Mouse (Mus musculus): ENCODE data around the gene Ttc16.

The Ttc16 gene

GRCm38 (mm10) chr2:32775359-32776074, at the start of gene Ttc16, which contains the start of gene Ptrh1:
Gene Ttc16, minus strand, starts transcription at chr2:32775633.
Gene Ptrh1, plus strand, starts transcription at chr2:32775786.
- DNase-seq (ENCODE audit: extremely low spot score, low read depth, low spot score) = peak; percentile 77

DNA sequence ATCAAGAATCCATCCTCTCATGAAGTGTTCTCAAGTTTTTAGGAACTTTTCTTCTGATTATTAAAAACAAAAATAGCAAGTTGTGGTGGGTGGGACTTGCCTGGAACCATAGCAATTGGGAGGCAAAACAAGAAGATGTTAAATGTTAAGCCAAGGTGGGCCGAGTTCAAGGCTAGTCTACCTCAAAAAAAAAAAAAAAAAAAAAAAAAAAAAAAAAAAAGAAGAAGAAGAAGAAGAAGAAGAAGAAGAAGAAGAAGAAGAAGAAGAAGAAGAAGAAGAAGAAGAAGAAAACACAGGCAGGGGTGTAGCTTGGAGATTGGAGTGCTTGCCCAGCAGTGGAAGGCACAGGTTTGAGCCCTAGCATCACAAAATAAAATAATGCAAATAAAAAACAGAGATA, 49.3 kb upstream of the Ttc16 start:
- no peak for DNase-seq (ENCODE audit: extremely low spot score, low read depth, low spot score)

- DNase-seq (ENCODE audit: extremely low spot score, low read depth, low spot score) = no peak
Measured at GRCm38 (mm10) chr2:32824181-32824580, 48.7 kb upstream of the Ttc16 start.

GRCm38 (mm10) chr2:32823579-32824154, 48.2 kb upstream of the Ttc16 start:
- DNase-seq (ENCODE audit: extremely low spot score, low read depth, low spot score) = no peak

- DNase-seq (ENCODE audit: extremely low spot score, low read depth, low spot score) = no peak
Measured at GRCm38 (mm10) chr2:32823153-32823552, 47.7 kb upstream of the Ttc16 start.

- no peak for DNase-seq (ENCODE audit: extremely low spot score, low read depth, low spot score)
Measured at GRCm38 (mm10) chr2:32822643-32823042, 47.2 kb upstream of the Ttc16 start.

GRCm38 (mm10) chr2:32821041-32821802, 45.8 kb upstream of the Ttc16 start:
- DNase-seq (ENCODE audit: extremely low spot score, low read depth, low spot score) = no peak

GRCm38 (mm10) chr2:32818208-32818607, 42.8 kb upstream of the Ttc16 start:
- no peak for DNase-seq (ENCODE audit: extremely low spot score, low read depth, low spot score)

GRCm38 (mm10) chr2:32817589-32817988, 42.2 kb upstream of the Ttc16 start:
- no peak for DNase-seq (ENCODE audit: extremely low spot score, low read depth, low spot score)

- no peak for DNase-seq (ENCODE audit: extremely low spot score, low read depth, low spot score)
Measured at GRCm38 (mm10) chr2:32816946-32817581, 41.6 kb upstream of the Ttc16 start.

DNA sequence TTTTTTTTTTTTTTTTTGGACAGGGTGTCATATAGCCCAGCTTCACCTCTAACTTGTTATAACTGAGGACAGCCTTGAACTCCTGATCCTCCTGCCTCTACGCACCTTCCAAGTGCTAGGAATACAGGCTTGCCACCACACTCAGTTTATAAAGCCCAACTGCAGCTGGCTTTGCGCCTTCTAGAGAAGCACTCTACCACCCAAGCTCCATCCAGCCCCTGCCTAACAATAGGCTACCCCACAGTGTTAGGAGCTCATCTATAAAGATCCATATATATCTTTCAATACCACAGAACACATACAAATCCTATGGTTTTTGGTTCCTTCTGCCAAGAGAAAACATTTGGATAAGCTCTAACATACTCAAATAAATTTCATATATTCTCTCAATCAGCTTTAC, 41.1 kb upstream of the Ttc16 start:
- DNase-seq (ENCODE audit: extremely low spot score, low read depth, low spot score) = no peak

DNA sequence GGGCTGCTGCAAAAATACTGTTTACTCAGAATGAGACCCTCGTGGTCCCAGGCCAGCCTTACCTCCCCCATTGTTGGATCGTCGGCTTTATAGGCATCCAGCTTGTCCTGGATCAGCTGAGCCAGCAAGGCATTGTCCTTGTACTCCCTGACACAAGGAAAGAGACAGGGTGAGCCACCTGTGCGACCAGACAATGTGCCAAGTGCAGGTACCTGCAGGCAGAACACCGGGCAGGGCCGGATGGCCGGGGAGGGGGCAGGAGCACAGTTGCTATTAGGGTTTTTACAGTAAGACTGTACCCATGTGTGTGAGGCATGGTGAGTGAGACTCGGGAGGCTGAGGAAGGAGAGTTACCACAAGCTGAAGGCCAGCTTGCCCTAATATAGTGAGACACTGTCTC, 36.5 kb upstream of the Ttc16 start:
- DNase-seq (ENCODE audit: extremely low spot score, low read depth, low spot score) = no peak

DNA sequence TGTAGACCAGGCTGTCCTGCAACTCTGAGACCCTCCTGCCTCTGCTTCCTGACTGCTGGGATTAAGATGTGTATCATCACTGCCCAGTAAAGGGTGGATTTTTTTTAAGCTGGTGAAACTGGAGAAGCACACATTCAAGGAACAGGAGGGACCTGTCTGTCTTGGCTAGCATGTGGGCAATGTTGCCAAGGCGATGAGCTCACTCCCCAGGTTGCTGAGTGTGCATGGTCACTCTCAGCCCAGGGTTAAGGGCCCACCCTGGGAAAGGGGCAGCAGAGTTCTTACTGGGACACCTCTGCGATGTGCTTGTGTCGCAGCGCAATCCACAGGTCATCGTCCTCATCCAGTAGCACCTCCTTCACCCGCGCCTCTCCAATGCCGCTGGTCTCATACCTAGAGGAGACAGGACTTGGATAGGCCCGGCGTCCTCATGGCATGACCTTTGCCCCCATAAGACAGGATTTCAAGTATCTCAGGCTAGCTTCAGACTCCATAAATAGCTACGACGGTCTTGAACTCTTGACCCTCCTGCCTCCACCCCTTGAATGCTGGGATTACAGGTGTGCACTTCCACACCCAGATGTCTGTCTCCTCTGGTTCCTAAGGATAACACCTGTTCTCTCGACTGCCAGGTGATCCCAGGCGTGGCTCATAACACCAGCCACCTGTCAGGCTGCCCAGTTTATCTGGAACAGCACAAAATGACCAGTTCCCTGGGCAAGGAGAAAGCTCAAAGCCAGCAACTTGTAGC, 33.6 kb upstream of the Ttc16 start:
- no peak for DNase-seq (ENCODE audit: extremely low spot score, low read depth, low spot score)

DNA sequence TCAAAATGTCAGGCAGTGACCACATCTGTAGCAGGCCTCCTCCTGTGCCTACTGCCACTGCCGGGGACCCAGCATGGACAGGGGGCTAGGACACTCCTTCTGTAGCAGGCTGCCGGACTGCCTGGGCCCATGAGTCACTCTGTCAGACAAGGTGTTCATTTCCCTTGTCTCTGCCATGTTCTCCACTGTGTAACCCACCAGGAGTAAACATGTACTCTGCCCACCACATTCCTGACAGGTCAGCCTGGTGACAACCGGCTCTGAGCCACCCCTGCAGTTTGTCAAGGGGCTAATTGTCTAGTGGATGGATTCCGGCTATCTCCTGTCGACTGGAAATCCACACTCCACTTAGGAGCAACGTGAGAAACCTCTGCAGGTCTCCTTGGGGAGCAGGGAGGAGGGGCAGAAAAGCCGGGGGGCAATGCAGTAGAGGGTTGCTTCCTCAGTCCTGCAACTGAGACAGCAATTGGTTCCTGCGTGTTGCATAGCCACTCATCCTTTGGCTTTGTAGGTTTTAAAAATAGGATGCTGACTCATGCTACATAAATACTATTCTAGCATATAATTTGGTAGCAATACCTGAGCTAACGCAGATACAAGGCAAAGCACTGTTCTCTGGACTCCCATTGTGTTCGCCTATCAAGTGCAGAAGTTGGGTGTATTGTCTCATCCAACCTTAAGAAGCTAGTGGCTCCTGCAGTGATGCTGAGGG, 23.0 kb upstream of the Ttc16 start:
- no peak for DNase-seq (ENCODE audit: extremely low spot score, low read depth, low spot score)

DNA sequence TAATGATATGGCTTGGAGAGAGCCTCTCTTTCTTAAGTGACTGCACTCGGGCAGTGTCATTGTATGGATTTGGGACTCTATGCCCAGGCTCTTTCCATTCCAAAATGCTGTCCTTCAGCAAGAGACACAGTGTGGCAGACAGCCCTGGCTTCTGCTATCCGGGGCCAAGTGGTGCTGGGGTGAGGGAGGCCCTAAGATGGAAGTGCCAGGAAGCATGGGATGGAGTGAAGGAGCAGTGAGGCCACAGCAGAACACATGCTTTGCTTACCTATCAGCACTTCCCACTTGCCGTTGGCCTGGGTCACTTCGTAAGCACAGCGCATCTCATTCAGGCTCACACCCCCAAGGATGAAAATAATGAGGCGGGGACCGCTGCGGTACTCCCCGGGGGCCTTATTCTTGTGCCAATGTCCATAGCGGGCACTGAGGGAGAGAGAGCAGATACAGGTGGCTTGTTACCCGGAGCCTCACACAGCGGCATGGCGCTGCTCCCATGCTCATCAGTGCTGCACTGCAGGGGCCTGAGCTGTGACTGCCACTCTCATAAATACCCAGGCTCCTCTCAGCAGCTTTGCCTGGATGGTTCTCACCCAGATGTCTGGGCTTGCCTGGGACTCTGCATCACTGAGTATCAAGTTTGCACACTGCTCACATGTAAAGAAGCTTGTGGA, 20.4 kb upstream of the Ttc16 start:
- DNase-seq (ENCODE audit: extremely low spot score, low read depth, low spot score) = no peak

GRCm38 (mm10) chr2:32791297-32791696, 15.9 kb upstream of the Ttc16 start:
- no peak for DNase-seq (ENCODE audit: extremely low spot score, low read depth, low spot score)

DNA sequence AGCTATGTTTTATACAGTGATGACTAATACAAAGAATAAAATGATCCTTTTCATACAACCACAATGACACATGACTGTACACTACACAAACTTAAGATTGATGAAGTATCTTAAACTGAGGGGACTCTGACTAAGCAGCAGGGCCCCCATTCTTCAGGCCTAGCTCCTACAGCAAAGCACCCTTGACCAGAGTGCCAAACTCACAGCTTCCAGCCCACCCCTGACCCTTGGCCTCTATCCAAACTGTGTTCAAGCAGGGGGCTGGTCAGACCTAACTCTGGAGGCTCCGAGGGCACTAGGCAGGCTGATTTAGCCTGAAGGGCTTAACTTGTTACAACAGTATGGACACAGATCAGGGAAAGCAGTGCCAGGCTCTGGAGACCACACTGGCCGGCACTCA, 13.1 kb upstream of the Ttc16 start:
- no peak for DNase-seq (ENCODE audit: extremely low spot score, low read depth, low spot score)

DNA sequence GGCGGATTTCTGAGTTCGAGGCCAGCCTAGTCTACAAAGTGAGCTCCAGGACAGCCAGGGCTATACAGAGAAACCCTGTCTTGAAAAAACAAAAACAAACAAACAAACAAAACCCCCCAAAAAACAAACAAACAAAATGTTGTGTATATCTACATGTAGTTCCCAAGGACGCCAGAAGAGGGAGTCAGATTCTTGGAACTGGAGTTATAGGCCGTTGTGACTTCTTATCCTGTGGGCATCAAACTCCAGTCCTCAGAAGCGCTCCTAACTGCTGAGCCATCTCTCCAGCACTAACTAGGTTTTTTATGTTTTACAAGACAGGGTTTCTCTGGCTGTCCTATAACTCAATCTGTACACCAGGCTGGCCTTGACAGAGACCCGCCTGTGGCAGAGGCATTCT, 11.7 kb upstream of the Ttc16 start:
- no peak for DNase-seq (ENCODE audit: extremely low spot score, low read depth, low spot score)

DNA sequence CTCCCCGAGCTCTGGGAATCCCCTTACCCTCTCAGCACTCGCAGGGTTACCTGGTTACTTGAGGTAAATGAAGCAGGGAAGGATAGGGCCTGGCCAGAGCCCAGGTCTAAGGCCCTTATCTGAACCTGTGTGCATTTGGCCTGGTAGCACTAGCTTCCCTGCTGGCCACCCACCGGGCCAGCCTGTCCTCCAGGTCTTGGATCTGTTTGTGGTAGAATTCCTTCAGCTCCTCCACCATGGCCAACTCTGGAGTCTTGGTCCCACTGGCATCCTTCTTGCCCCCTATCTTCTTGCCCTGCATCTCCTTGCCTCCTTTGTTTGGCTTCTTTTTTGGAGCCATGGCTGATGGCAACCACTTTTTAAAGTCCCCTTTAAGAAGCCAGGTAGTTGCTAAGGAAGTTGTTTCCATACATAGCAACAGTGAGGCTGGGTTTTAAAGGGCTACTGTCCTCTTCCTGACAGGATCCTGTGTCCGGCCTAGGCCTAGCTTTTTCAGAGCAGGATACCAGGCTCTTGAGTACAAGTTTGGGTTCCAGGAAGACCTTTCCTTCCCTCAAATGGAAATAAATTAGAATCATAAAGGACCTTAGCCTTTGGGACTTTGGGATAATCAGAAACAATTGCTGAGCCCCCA, 8.7 kb upstream of the Ttc16 start, which contains the start of gene Cfap157:
Gene Cfap157 (minus strand): TSS at position 381 of the 634 bp plus-strand sequence.
- DNase-seq (ENCODE audit: extremely low spot score, low read depth, low spot score) = no peak
